Mouse (Mus musculus) forebrain, postnatal 0 days (tissue): ENCODE measurements around the gene Mad1l1. TPM values are rescaled to one million over a fixed set of nuclear protein-coding genes. Genes with fewer than 3 reads are reported as not detected.
"Not testable (repeated sequence)": the region's sequence is repeated elsewhere in the genome, so short reads cannot be mapped to it uniquely, and the experiment has no call there.

Experiments used
- ATAC-seq: fragments of 200-750 bp; cut with Nextera tagmentation; 2 replicates; pipeline ENCODE4 v1.8.0; 2017; ENCODE audit warnings: mild to moderate bottlenecking, moderate library complexity
- DNase-seq: peaks from one replicate; pipeline ENCODE4 v3.0.0-alpha.2; 2015
- H3K27ac ChIP-seq: fragments of 300-500 bp; sonication (generic); 2 replicates; pipeline ENCODE4 v1.5.1; 2014; ENCODE audit warnings: low read depth, mild to moderate bottlenecking, antibody characterized with exemption, low read length, moderate library complexity, mixed read lengths
- H3K27me3 ChIP-seq: fragments of 300-500 bp; sonication (generic); 2 replicates; pipeline ENCODE4 v1.6.1; 2014; ENCODE audit warnings: mild to moderate bottlenecking, low read length, mixed read lengths; ENCODE audit not compliant: insufficient read depth
- H3K36me3 ChIP-seq: fragments of 300-500 bp; sonication (generic); 2 replicates; pipeline ENCODE4 v1.6.1; 2014; ENCODE audit warnings: mild to moderate bottlenecking, moderate library complexity; ENCODE audit not compliant: insufficient read depth
- H3K4me1 ChIP-seq: fragments of 300-500 bp; sonication (generic); 2 replicates; pipeline ENCODE4 v1.6.1; 2014; ENCODE audit warnings: antibody characterized with exemption; ENCODE audit not compliant: insufficient read depth
- H3K4me2 ChIP-seq: fragments of 300-500 bp; sonication (generic); 2 replicates; pipeline ENCODE4 v1.6.1; 2014; ENCODE audit warnings: low read depth, mild to moderate bottlenecking, moderate library complexity
- H3K4me3 ChIP-seq: fragments of 300-500 bp; sonication (generic); 2 replicates; pipeline ENCODE4 v1.5.1; 2014; ENCODE audit warnings: low read depth, low read length, mixed read lengths
- H3K9ac ChIP-seq: fragments of 300-500 bp; sonication (generic); 2 replicates; pipeline ENCODE4 v1.6.1; 2014; ENCODE audit warnings: mild to moderate bottlenecking
- H3K9me3 ChIP-seq: fragments of 300-500 bp; sonication (generic); 2 replicates; pipeline ENCODE4 v1.6.1; 2016; ENCODE audit warnings: low read length
- CTCF ChIP-seq: sonication (generic); IDR thresholded peaks from 2 replicates; pipeline ENCODE4 v1.5.1; 2016; ENCODE audit warnings: antibody characterized with exemption, control low read depth, low read depth
- WGBS: fragments of 180-500 bp; shearing (Covaris S2); extraction: QIAGEN DNeasy Blood & Tissue Kit; methylation state at CpG from one replicate; pipeline ENCODE4 v1.1.7; 2014; 5-methylcytosine and 5-hydroxymethylcytosine counted together
- polyA plus RNA-seq: library from polyadenylated mRNA; unstranded; fragments of >200 nt; fragmentation: Nextera tagmentation; extraction: Ambion mirVana; gene quantifications from 2 replicates; pipeline ENCODE4 v1.2.1, GENCODE M21; 2015
- total RNA-seq: library from RNA; depleted of rRNA; stranded (reverse); fragments of >200 nt; gene quantifications from 2 replicates; pipeline ENCODE4 v1.2.3, GENCODE M21; 2014

Mad1l1 gene
- total and polyA plus RNA-seq, 2 experiments from 2014 or later: 21.3 to 29.5 TPM

DNA sequence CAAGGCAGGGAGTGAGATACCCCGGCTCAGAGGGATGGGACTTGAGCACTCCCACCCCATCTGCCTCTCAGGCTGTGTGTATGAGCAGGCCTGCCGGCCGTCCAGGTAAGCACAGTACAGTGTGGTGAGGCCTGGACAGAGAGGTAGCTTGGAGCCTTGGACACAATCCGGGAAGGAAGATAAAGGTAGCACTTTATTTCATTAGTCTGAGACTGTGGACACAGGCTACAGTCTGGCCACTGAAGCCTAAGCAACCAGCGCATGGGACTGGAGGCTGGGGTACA, 312.9 kb downstream of the Mad1l1 start:
- no peak overlapping the region for H3K27ac ChIP-seq
- no peaks in the 10 kb centered on the region for H3K36me3 ChIP-seq
- H3K9me3 ChIP-seq: no peaks in the 10 kb centered on the region
- no peak for TF ChIP-seq CTCF
- no peak overlapping the region for H3K9ac ChIP-seq
- H3K27me3 ChIP-seq: no peaks in the 10 kb centered on the region
- H3K4me3 ChIP-seq: no peak overlapping the region
- ATAC-seq (no peak), DNase-seq (no peak)
- no peaks in the 10 kb centered on the region for H3K4me1 ChIP-seq
- WGBS: 54% methylated on average over 5 of the region's 5 CpGs
- H3K4me2 ChIP-seq: no peak overlapping the region

DNA sequence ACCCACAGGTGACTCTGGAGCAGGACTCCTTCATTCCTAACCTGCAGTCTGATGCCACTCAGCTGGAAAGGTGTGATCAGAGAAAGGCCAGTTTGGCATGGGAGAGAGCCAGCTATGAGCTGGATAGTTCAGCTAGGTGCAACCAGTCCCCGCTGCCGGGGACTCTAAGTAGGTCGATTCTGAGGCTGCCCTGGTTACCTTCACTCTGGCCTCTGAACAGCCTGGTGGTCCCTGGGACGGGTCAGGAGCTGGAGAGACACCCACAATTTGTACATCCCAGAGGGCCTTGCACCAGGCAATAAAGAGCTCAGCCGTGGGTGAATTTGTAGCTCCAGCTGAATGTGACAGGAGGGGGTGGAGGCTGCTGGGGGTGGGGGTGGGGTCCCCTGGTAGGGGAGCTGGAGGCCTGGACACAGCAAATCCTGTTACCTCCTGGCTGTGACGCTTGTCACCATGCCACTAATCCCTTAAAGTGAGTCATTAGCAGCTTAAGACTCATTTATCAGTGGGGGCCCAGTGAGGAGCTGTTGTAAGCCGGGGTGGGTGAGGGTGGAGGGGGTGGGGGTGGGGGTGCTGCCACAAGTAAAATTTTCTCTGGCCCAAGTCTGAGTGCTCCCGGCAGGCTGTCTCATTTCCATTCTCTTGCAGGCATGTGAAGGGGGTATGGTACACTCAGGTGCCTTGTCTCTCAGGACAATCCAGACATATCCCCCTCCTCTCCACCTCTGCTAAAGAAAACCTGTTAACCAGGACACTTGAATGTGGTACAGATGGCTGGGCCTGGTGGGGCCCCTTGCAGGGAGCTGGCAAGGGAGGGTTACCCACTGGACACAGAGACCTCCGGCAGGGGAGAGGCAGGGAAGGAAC, 313.5 kb downstream of the Mad1l1 start:
- no peaks in the 10 kb centered on the region for H3K27me3 ChIP-seq
- DNase-seq (no peak), ATAC-seq (no peak)
- H3K4me1 ChIP-seq: no peaks in the 10 kb centered on the region
- H3K36me3 ChIP-seq: no peaks in the 10 kb centered on the region
- H3K27ac ChIP-seq: no peak overlapping the region
- H3K4me3 ChIP-seq: no peak overlapping the region
- no peaks in the 10 kb centered on the region for H3K9me3 ChIP-seq
- no peak overlapping the region for H3K4me2 ChIP-seq
- no peak overlapping the region for H3K9ac ChIP-seq
- WGBS: 25% methylated on average over 9 of the region's 9 CpGs
- TF ChIP-seq CTCF: no peak

DNA sequence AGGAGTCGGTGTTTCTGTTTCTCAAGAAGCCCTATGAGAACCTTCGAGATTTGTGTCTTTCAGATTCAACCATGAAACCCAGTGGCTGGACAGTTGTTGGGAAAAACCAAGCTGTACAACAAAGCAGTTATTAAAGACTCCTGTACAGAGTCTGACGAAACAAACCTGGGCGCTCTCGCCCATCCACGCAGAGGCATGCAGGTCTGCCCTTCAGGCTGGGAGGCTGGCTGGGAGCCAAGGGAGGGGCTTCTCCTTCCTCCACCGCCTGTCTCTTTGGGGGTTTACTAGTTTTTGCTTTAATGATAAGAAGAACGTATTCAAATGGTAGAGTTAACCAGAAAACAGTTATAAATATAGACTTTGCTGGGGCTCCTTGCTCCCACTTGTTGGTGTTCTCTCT, 314.5 kb downstream of the Mad1l1 start:
- no peak for TF ChIP-seq CTCF
- Histone ChIP-seq H3K4me3 (no peak overlapping the region), H3K27ac (no peak overlapping the region), H3K4me2 (no peak overlapping the region), H3K27me3 (no peaks in the 10 kb centered on the region), H3K4me1 (no peaks in the 10 kb centered on the region), H3K9ac (no peak overlapping the region), H3K36me3 (no peaks in the 10 kb centered on the region), H3K9me3 (no peaks in the 10 kb centered on the region)
- 49% methylated on average over 8 of the region's 8 CpGs for WGBS
- ATAC-seq (no peak), DNase-seq (no peak)

DNA sequence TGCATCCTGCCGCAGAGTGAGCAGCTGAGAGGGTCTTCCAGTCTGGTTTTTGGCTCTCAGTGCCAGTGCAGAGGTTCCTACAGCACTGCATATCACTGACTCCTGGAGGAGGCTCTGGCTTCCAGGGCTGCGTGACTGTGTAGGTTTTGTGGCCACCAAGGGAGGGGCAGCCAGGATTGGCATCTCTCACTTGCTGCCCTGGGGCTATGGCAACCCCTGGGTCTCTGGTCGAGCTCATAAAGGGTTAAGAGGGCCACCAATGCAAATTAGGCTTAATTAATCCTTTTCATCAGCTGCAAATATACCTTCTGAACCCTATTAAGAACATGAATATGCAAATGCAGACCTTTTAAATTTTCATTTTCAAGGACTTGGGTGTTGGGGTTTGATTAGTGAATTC, 318.8 kb downstream of the Mad1l1 start:
- TF ChIP-seq CTCF: no peak
- Histone ChIP-seq H3K4me2 (no peak overlapping the region), H3K4me3 (no peak overlapping the region), H3K9me3 (no peaks in the 10 kb centered on the region), H3K4me1 (no peaks in the 10 kb centered on the region), H3K27me3 (no peaks in the 10 kb centered on the region), H3K9ac (no peak overlapping the region), H3K36me3 (no peaks in the 10 kb centered on the region), H3K27ac (no peak overlapping the region)
- no peak for ATAC-seq
- DNase-seq: no peak
- 19% methylated on average over 3 of the region's 3 CpGs for WGBS

DNA sequence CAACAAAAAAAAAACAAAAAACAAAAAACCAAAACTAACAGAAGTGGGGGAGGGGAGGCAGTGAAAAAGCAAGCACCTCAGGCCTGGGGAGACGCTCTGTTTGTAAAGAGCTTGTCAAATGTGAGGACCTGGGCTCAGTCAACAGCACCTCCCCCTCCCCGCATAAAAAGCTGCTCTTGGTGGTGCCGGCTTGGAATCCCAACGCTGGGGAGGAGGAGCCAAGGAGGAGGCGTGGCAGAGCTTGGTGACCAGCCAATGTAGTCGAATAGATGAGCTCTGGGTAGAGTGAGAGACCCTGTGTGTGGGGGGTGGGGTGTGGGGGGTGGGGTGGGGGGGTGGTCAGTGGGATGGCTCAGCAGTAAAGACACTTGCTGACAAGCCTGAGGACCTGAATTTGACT, 322.4 kb downstream of the Mad1l1 start:
- H3K4me3 ChIP-seq: no peak overlapping the region
- H3K27ac ChIP-seq: no peak overlapping the region
- no peak overlapping the region for H3K9ac ChIP-seq
- no peaks in the 10 kb centered on the region for H3K9me3 ChIP-seq
- WGBS: 25% methylated on average over 6 of the region's 6 CpGs
- ATAC-seq (no peak), DNase-seq (no peak)
- H3K4me2 ChIP-seq: no peak overlapping the region
- H3K4me1 ChIP-seq: no peaks in the 10 kb centered on the region
- no peaks in the 10 kb centered on the region for H3K36me3 ChIP-seq
- TF ChIP-seq CTCF: no peak
- no peaks in the 10 kb centered on the region for H3K27me3 ChIP-seq

DNA sequence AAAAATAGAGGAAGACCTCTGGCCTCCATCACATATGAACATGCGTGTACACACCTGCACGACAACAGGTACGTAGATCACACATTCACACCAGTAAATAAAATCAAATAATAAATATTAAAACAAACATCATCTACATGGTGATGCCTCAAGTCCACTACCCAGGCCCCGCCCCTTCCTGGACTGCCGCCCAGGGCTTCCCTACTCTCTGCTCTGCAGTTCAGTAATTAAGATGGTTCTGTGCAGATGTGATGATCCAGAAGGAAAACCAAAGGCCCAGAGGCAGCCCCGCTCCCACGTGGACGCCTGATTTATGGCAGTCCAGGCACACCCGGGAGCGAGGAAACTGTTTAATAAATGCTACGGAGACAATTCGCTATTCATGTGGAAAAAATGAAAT, 323.0 kb downstream of the Mad1l1 start:
- H3K9ac ChIP-seq, H3K4me2 ChIP-seq, H3K9me3 ChIP-seq, H3K4me1 ChIP-seq, H3K4me3 ChIP-seq, H3K36me3 ChIP-seq, DNase-seq, H3K27me3 ChIP-seq, H3K27ac ChIP-seq, ATAC-seq: not testable (repeated sequence)
- WGBS: 76% methylated on average over 11 of the region's 12 CpGs

DNA sequence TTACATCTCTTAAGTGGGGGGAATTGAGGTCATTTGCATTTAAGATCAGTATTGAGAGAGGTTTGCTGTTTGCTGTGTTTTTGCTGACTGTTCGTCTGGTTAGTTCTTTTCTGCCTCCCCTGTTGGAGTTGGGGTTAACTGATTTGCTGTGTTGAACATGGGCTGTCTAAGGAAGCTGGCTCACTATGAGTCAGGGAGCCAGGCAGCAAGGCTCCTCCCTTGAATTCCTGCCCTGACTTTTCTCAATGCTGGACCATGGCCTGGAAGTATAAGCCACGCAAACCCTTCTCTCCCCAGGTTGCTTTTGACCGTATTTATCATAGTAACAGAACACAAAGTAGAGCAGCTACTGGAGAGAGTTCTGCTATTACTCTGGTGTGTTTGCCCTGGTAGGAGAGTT, 329.8 kb downstream of the Mad1l1 start:
- no peak for TF ChIP-seq CTCF
- Histone ChIP-seq H3K9ac (no peak overlapping the region), H3K4me2 (no peak overlapping the region), H3K27ac (no peak overlapping the region), H3K27me3 (no peaks in the 10 kb centered on the region), H3K36me3 (no peaks in the 10 kb centered on the region), H3K9me3 (peaks cover 17% of the 10 kb centered on the region; the same call in 1 of the 2 replicates), H3K4me1 (no peaks in the 10 kb centered on the region), H3K4me3 (no peak overlapping the region)
- no peak for ATAC-seq
- WGBS: 96% methylated on average over 3 of the region's 3 CpGs
- DNase-seq: no peak
